In genomic region chr4:128688976-128689375, GRCm38 (mm10) we compare ENCODE assay signal across 8 mouse cellular contexts. TPM values are rescaled to one million over a fixed set of nuclear protein-coding genes. Genes with fewer than 3 reads are reported as not detected.
A peak's percentile ranks its signal among the peaks of the same experiment; 100 is the strongest.
DNase-seq lines count a peak whose midpoint lies in the region; ATAC-seq and TF ChIP-seq lines count a peak whose summit lies in the region.

No protein-coding gene starts in this region.

- H3K4me3 ChIP-seq in forebrain, embryonic 16.5 days (replicated peaks; ENCODE audit: low read length): peak overlapping the region; percentile 38
- no peak overlapping the region for H3K4me3 ChIP-seq in left cerebral cortex, adult 2 months

- intact Hi-C loops in left cerebral cortex, adult 2 months (cut with DNase I): loop anchor here (2.0 kb wide), 1 partner anchor 34 kb away; the partner anchor contains the start of gene Phc2

- no peaks in the 10 kb centered on the region for H3K36me3 ChIP-seq in forebrain, embryonic 16.5 days (ENCODE audit: control insufficient read depth, insufficient read depth)

- peaks cover 56% of the 10 kb centered on the region for H3K4me1 ChIP-seq in forebrain, embryonic 16.5 days (replicated peaks; ENCODE audit: control insufficient read depth, insufficient read depth, low read length)

- H3K9ac ChIP-seq in forebrain, embryonic 16.5 days (replicated peaks; ENCODE audit: low read depth, low read length): peak overlapping the region; percentile 49

- no peak for DNase-seq in frontal cortex, postnatal 14 days (ENCODE audit: low spot score in 2 of 2)
- peak; percentile 57 to 63 for DNase-seq in left cerebral cortex, adult 2 months (ENCODE audit: extremely low spot score in 1 of 2, low spot score in 2 of 2)
- DNase-seq in right cerebral cortex, adult 18-20 months: peak; percentile 79
- DNase-seq in gastrocnemius, adult 18-20 months (ENCODE audit: low spot score): no peak
- DNase-seq in urinary bladder, postnatal 14 days (ENCODE audit: low spot score): no peak

- no peak for TF ChIP-seq CTCF in left cerebral cortex, adult 2 months (IDR thresholded peaks at IDR 0.05)

- peak; percentile 81 for ATAC-seq in frontal cortex, adult (ENCODE audit: low TSS enrichment)
- peak; percentile 68 for ATAC-seq in forebrain, embryonic 16.5 days
- ATAC-seq in granulocyte monocyte progenitor cell, adult 5-6 weeks (replicated peaks; ENCODE audit: poor library complexity, severe bottlenecking): no peak

- H3K27me3 ChIP-seq in forebrain, embryonic 16.5 days (replicated peaks; ENCODE audit: control insufficient read depth, insufficient read depth, low read length): no peaks in the 10 kb centered on the region

- 71% methylated on average over 9 of the region's 9 CpGs for WGBS in forebrain, embryonic 16.5 days

- peak overlapping the region; percentile 54 for H3K4me2 ChIP-seq in forebrain, embryonic 16.5 days (ENCODE audit: low read length)

- no peaks in the 10 kb centered on the region for H3K9me3 ChIP-seq in forebrain, embryonic 16.5 days (ENCODE audit: control insufficient read depth, low read length)

- peak overlapping the region; percentile 87 for H3K27ac ChIP-seq in forebrain, embryonic 16.5 days (ENCODE audit: low read length)
- peak overlapping the region; percentile 57; the same call in 1 of the 2 replicates for H3K27ac ChIP-seq in left cerebral cortex, adult 2 months

RNA-seq across cellular contexts. Expression of gene Phc2, which starts 34.5 kb away (rescaled TPM):
- 33.2 and 34.9 TPM in 2 replicates for polyA plus RNA-seq in forebrain, embryonic 16.5 days (2015; fragmentation: Nextera tagmentation; extraction: Ambion mirVana)
- 10 to 100 TPM; 84.8 to 90.6 TPM for total RNA-seq in left cerebral cortex, adult 2 months (2021)
- 10 to 100 TPM; 17.6 to 22.9 TPM for total RNA-seq in gastrocnemius, adult 18-20 months (2021)
- 33.7 and 47.2 TPM in 2 replicates for total RNA-seq in granulocyte monocyte progenitor cell, adult 5-6 weeks (2014; fragmentation: Nextera tagmentation)
- total RNA-seq in granulocyte monocyte progenitor cell, adult 5-6 weeks (2017): 8.7 and 17.5 TPM in 2 replicates

Comparison
In these comparisons a context has a peak if more than half of its experiments do, and no peak if none do; other contexts are left out.
1. DNase-seq: peak in left cerebral cortex, adult 2 months (2 of 2) and right cerebral cortex, adult 18-20 months (single experiment); none in frontal cortex, postnatal 14 days (0 of 2), gastrocnemius, adult 18-20 months (single experiment) and urinary bladder, postnatal 14 days (single experiment).